Mouse (Mus musculus) C2C12 (cell line): Measurements from ENCODE around the gene Obsl1.

Experiments used
- CTCF ChIP-seq: IDR thresholded peaks from one replicate; pipeline ENCODE4 v1.5.1; 2011; ENCODE audit not compliant: control insufficient read depth, insufficient read depth, insufficient read length
- MYOD1 ChIP-seq: IDR thresholded peaks from one replicate; pipeline ENCODE4 v1.6.1; 2011; ENCODE audit warnings: low read depth; ENCODE audit not compliant: control insufficient read depth, insufficient read length
- MYOG ChIP-seq: IDR thresholded peaks from one replicate; pipeline ENCODE4 v1.6.1; 2011; ENCODE audit not compliant: control insufficient read depth, insufficient read length; ENCODE audit errors: extremely low read depth
- USF1 ChIP-seq: IDR thresholded peaks from one replicate; pipeline ENCODE4 v1.6.1; 2011; ENCODE audit warnings: low read depth, mild to moderate bottlenecking, control low read depth, moderate library complexity

- TF ChIP-seq MYOG (no peak), CTCF (no peak), USF1 (no peak), MYOD1 (no peak)
Observed at GRCm38 (mm10) chr1:75440661-75441060, 65.6 kb downstream of the Obsl1 start.
